Mouse (Mus musculus): ENCODE data around the gene Ccdc120.

DNA sequence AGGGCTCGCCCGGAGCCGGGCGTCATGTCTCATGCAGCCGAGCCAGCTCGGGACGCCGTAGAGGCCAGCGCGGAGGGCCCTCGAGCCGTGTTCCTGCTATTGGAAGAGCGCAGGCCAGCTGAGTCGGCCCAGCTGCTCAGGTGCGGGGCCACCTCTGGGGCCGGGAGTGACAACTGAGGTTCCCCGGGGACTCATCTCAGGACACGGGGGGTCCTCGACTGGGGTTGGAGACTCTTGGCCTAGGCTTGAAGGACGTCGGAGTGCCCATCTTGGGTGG, 12.2 kb upstream of the Ccdc120 start:
- TF ChIP-seq CTCF (IDR thresholded peaks at IDR 0.05; ENCODE audit: low read depth, low read length) (no peak), POLR2A (IDR thresholded peaks at IDR 0.05; ENCODE audit: insufficient read depth, low read length) (no peak), EP300 (IDR thresholded peaks at IDR 0.05; ENCODE audit: insufficient read depth, low read depth, low read length) (no peak)

All from ES-Bruce4 (cell line).